Mouse (Mus musculus): ENCODE measurements around the gene Fam53b. TPM values are rescaled to one million over a fixed set of nuclear protein-coding genes. Genes with fewer than 3 reads are reported as not detected.

The Fam53b gene
- total and polyA plus RNA-seq, 2 experiments from 2014 or later: 5.8 to 15.4 TPM

DNA sequence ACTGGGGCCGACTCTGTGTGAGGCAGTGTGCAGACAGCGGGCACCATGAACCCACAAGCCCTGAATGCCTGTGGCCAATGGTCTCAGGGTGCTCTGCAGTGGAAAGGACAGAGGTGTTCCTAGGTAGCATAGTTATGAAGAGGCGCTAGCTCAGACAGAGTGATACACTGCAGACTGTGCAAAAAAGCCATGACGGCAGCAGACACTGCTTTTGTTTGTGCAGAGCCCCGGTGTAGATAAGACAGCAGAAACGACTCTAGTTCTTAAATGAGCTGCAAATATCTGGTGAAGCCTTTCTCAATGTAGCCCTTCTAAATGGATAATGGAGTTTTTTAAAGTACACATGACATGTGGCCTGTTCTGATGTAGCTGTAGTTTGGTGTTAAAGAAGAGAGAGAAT lies 73.9 kb downstream of the Fam53b start:
- no peak overlapping the region for H3K4me2 ChIP-seq (ENCODE audit: low read depth)
- no peaks in the 10 kb centered on the region for H3K27me3 ChIP-seq (ENCODE audit: insufficient read depth, low read length)
- H3K27ac ChIP-seq (ENCODE audit: low read depth, low read length): no peak overlapping the region
- 83% methylated on average over 6 of the region's 6 CpGs for WGBS
- no peak for TF ChIP-seq CTCF (IDR thresholded peaks at IDR 0.05; ENCODE audit: low read depth)
- ATAC-seq (no peak), DNase-seq (no peak)
- no peaks in the 10 kb centered on the region for H3K36me3 ChIP-seq (ENCODE audit: insufficient read depth)
- H3K4me1 ChIP-seq (ENCODE audit: insufficient read depth): no peaks in the 10 kb centered on the region
- H3K4me3 ChIP-seq (ENCODE audit: low read depth, low read length): no peak overlapping the region
- H3K9me3 ChIP-seq (ENCODE audit: low read length): no peaks in the 10 kb centered on the region
- H3K9ac ChIP-seq: no peak overlapping the region

DNA sequence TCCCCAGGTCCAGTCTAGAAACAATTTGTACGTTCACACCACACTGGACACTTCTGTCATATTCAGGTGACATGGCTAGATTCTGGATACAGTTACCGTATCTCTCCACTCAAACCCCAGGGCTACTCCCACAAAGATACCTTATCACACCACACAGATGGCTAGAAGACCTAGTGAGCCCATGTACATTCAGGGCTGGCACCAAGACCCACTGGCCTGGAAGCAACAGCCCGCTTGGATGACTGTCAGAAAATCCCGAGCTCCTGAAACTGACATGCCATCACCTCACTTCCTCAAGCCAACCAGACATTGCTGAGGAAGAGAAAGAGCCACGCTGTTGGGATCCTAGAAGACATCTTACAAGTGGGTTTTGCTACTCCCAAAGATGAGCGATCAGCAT lies 74.8 kb downstream of the Fam53b start:
- Histone ChIP-seq H3K27ac (ENCODE audit: low read depth, low read length) (no peak overlapping the region), H3K4me2 (ENCODE audit: low read depth) (no peak overlapping the region), H3K4me1 (ENCODE audit: insufficient read depth) (peaks cover 3% of the 10 kb centered on the region; the same call in 1 of the 2 replicates), H3K9me3 (ENCODE audit: low read length) (no peaks in the 10 kb centered on the region), H3K4me3 (ENCODE audit: low read depth, low read length) (no peak overlapping the region), H3K36me3 (ENCODE audit: insufficient read depth) (no peaks in the 10 kb centered on the region), H3K27me3 (ENCODE audit: insufficient read depth, low read length) (no peaks in the 10 kb centered on the region), H3K9ac (no peak overlapping the region)
- 89% methylated on average over 6 of the region's 6 CpGs for WGBS
- DNase-seq: no peak
- ATAC-seq: no peak
- TF ChIP-seq CTCF (IDR thresholded peaks at IDR 0.05; ENCODE audit: low read depth): no peak

DNA sequence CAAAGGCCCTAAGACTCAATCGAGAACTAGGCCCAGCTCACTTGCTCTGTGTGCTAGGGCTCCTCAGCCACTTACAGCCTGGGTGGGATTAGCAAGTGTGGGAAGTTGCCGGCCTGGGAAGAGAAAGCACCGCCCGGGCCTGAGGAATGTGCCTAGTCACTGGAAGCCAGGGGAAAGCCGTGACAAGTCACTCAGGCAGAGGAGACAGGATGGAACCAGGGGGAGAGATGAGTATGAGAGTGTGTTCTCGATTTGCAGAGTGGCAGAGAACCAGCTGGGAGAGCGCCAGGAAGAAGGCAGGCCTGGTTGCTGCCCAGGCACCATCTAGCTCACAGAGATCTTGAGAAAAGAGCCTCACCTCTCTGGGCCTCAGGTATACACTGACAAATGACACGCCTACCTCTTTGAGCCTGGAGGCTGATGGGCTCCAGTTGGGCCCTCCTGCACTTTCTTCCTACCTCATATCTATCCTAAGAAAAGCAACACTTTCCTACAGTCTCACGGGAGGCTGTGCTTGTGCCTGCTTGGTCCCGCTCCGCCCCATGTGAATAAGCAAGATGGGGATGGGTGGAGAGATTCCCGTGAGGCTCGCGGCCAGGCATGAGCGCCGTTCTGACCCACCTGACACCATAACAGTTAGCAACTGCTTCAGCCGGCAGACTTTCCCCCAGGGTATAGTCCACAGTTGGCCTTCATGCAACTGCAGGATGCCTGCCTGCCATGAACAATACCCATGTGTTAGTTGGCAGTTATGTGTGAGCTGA lies 77.4 kb downstream of the Fam53b start:
- peak; percentile 40; the same call in 1 of the 2 replicates for ATAC-seq
- 54% methylated on average over 17 of the region's 17 CpGs for WGBS

DNA sequence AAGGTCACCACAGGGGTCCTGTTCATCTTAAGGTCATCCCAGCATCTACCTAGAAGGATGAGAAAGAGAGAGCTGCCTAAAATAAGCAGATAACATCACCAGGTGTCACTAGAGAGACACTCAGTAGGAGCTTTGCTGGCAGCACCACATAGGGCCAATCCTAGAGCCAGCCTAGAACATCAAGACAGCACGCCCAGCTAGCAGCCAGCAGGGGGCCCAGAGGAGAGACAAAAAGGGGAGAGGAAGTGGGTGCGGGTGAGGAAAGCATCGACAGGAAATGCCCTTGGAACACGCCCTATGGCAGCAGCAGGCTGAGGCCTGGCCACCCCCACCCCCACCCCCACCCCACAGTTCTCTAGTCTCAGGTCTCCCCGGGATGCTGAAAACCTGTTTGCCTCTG lies 78.5 kb downstream of the Fam53b start:
- 82% methylated on average over 5 of the region's 5 CpGs for whole genome bisulfite sequencing
- no peak overlapping the region for H3K27ac ChIP-seq (ENCODE audit: low read depth, low read length)

More for the DNA sequence above, 77.4 kb downstream of the Fam53b start:
- no peaks in the 10 kb centered on the region for H3K36me3 ChIP-seq (ENCODE audit: insufficient read depth)
- H3K27me3 ChIP-seq (ENCODE audit: insufficient read depth, low read length): no peaks in the 10 kb centered on the region
- no peak for DNase-seq
- peaks cover 11% of the 10 kb centered on the region; the same call in 1 of the 2 replicates for H3K4me1 ChIP-seq (ENCODE audit: insufficient read depth)
- H3K4me3 ChIP-seq (ENCODE audit: low read depth, low read length): no peak overlapping the region
- H3K4me2 ChIP-seq (ENCODE audit: low read depth): no peak overlapping the region
- no peak overlapping the region for H3K9ac ChIP-seq
- no peak for TF ChIP-seq CTCF (IDR thresholded peaks at IDR 0.05; ENCODE audit: low read depth)
- 0 out of 2 replicates have a peak overlapping the region, but pooled peaks have one; percentile 6 for H3K27ac ChIP-seq (ENCODE audit: low read depth, low read length)
- no peaks in the 10 kb centered on the region for H3K9me3 ChIP-seq (ENCODE audit: low read length)

DNA sequence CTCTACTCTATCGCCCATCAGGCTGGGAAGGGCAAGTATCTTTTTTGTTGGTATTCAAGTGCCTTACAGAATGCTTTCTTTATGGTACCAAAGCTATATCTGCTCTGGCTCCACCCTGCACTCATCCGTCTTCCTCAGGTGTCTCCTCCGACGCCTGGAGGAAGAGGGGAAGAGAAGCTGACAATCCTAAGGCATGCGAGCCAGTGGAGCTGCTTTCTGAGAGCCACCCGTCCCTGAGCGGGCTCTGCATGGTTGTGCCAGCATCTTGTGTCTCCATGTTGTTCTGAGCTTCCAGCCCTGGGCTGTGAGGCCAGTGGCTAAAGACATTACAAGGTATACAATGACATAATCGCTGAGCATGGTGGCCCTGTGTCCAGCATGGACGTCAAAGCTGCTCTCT lies 79.5 kb downstream of the Fam53b start:
- 79% methylated on average over 9 of the region's 9 CpGs for WGBS
- Histone ChIP-seq H3K4me1 (ENCODE audit: insufficient read depth) (peaks cover 22% of the 10 kb centered on the region; the same call in 1 of the 2 replicates), H3K9me3 (ENCODE audit: low read length) (no peaks in the 10 kb centered on the region), H3K4me2 (ENCODE audit: low read depth) (no peak overlapping the region), H3K36me3 (ENCODE audit: insufficient read depth) (no peaks in the 10 kb centered on the region), H3K27me3 (ENCODE audit: insufficient read depth, low read length) (no peaks in the 10 kb centered on the region), H3K27ac (ENCODE audit: low read depth, low read length) (no peak overlapping the region), H3K4me3 (ENCODE audit: low read depth, low read length) (no peak overlapping the region), H3K9ac (no peak overlapping the region)
- ATAC-seq (no peak), DNase-seq (no peak)
- no peak for TF ChIP-seq CTCF (IDR thresholded peaks at IDR 0.05; ENCODE audit: low read depth)

More for the DNA sequence above, 78.5 kb downstream of the Fam53b start:
- Histone ChIP-seq H3K27me3 (ENCODE audit: insufficient read depth, low read length) (no peaks in the 10 kb centered on the region), H3K36me3 (ENCODE audit: insufficient read depth) (no peaks in the 10 kb centered on the region), H3K4me1 (ENCODE audit: insufficient read depth) (peaks cover 21% of the 10 kb centered on the region; the same call in 1 of the 2 replicates), H3K9ac (no peak overlapping the region), H3K9me3 (ENCODE audit: low read length) (no peaks in the 10 kb centered on the region), H3K4me2 (ENCODE audit: low read depth) (no peak overlapping the region), H3K4me3 (ENCODE audit: low read depth, low read length) (no peak overlapping the region)
- ATAC-seq: no peak
- DNase-seq: no peak
- peak; percentile 33; the same call in 1 of the 2 replicates for TF ChIP-seq CTCF (IDR thresholded peaks at IDR 0.05; ENCODE audit: low read depth)

DNA sequence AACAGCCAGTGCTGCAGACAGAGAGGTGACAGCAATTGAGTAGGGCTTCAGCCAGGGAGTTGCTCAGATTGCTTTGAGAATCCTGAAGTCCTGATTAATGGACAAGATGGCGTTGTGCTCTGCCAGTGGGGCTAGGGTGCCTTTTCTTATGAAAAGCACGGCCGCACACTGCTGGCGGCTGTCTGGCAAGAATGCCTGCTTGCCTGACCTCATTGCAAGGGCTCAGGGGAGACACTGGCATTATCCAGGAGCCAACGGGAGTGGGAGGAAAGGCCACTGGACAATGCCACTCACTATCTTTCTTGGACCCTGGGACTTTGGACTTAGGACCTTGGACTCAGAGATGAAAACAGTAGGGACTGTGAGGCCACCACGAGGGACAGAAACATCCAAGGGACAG lies 80.2 kb downstream of the Fam53b start:
- WGBS: 17% methylated on average over 6 of the region's 6 CpGs
- Histone ChIP-seq H3K27ac (ENCODE audit: low read depth, low read length) (peak overlapping the region; percentile 29; the same call in 1 of the 2 replicates), H3K27me3 (ENCODE audit: insufficient read depth, low read length) (no peaks in the 10 kb centered on the region), H3K4me2 (ENCODE audit: low read depth) (no peak overlapping the region), H3K36me3 (ENCODE audit: insufficient read depth) (no peaks in the 10 kb centered on the region), H3K4me3 (ENCODE audit: low read depth, low read length) (no peak overlapping the region), H3K4me1 (ENCODE audit: insufficient read depth) (peaks cover 22% of the 10 kb centered on the region; the same call in 1 of the 2 replicates), H3K9ac (no peak overlapping the region), H3K9me3 (ENCODE audit: low read length) (no peaks in the 10 kb centered on the region)
- no peak for ATAC-seq
- no peak for DNase-seq
- TF ChIP-seq CTCF (IDR thresholded peaks at IDR 0.05; ENCODE audit: low read depth): no peak

DNA sequence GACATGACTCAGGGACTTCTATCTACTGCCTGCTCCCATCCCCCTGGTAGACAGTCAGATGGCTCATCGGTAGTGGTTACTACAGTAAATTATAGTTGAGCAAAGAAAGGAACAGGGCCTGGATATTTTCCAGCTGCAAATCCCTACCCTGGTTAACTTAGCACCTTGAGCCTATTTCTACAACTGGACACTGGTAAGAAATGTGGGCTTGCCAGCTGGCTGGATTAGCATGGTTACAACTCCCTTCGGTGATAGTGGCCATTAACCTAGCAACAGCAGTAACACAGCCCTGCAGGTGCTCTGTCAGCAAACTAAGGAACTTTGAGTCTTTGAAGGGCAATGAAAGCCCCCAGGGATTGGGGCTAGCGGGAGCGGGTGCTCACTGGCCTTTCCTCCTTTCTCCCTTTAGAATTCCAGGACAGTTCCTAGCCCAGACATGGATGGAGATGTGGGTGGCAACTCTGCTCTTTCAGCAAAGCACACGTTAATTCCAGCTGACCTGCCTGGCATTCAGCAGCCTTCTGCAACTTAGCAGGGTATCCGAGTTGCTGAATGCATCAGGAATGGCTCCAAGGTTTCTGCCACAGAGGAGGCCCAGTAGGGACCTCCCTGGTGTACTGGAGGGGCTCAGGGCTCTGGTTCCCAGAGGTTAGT lies 81.4 kb downstream of the Fam53b start:
- Histone ChIP-seq H3K27me3 (ENCODE audit: insufficient read depth, low read length) (no peaks in the 10 kb centered on the region), H3K36me3 (ENCODE audit: insufficient read depth) (no peaks in the 10 kb centered on the region), H3K4me2 (ENCODE audit: low read depth) (no peak overlapping the region), H3K4me1 (ENCODE audit: insufficient read depth) (peaks cover 22% of the 10 kb centered on the region; the same call in 1 of the 2 replicates), H3K9me3 (ENCODE audit: low read length) (no peaks in the 10 kb centered on the region), H3K4me3 (ENCODE audit: low read depth, low read length) (no peak overlapping the region), H3K27ac (ENCODE audit: low read depth, low read length) (peak overlapping the region; percentile 35; the same call in 1 of the 2 replicates), H3K9ac (no peak overlapping the region)
- ATAC-seq (peak; percentile 28; the same call in 1 of the 2 replicates), DNase-seq (no peak)
- no peak for TF ChIP-seq CTCF (IDR thresholded peaks at IDR 0.05; ENCODE audit: low read depth)
- 15% methylated on average over 6 of the region's 6 CpGs for WGBS

Measured in forebrain, postnatal 0 days (tissue).